In genomic region chr1:42694665-42695577, GRCm38 (mm10) we compare ENCODE assay signal across 7 mouse cellular contexts. TPM values are rescaled to one million over a fixed set of nuclear protein-coding genes. Genes with fewer than 3 reads are reported as not detected.
DNase-seq lines count a peak whose midpoint lies in the region; ATAC-seq and TF ChIP-seq lines count a peak whose summit lies in the region.

No protein-coding gene starts in this region.

- H3K4me3 ChIP-seq in lung, postnatal 0 days (ENCODE audit: low read depth, low read length): peak overlapping the region; percentile 29
- H3K4me3 ChIP-seq in forebrain, embryonic 10.5 days: peak overlapping the region; percentile 94
- peak overlapping the region; percentile 59 for H3K4me3 ChIP-seq in kidney, embryonic 14.5 days (ENCODE audit: low read length)
- peak overlapping the region; percentile 99 for H3K4me3 ChIP-seq in midbrain, embryonic 12.5 days

- H3K27ac ChIP-seq in lung, postnatal 0 days (ENCODE audit: low read length): no peak overlapping the region
- H3K27ac ChIP-seq in forebrain, embryonic 10.5 days: peak overlapping the region; percentile 99
- H3K27ac ChIP-seq in kidney, embryonic 14.5 days (ENCODE audit: low read depth, low read length): peak overlapping the region; percentile 78
- H3K27ac ChIP-seq in midbrain, embryonic 12.5 days (replicated peaks): peak overlapping the region; percentile 100

- TF ChIP-seq EP300 in lung, postnatal 0 days (IDR thresholded peaks at IDR 0.05): no peak

- DNase-seq in lung, postnatal 0 days (ENCODE audit: low spot score): no peak
- no peak for DNase-seq in lung, postnatal 36 days
- peak; percentile 80 for DNase-seq in forebrain, embryonic 10.5 days (ENCODE audit: extremely low spot score, low spot score)
- no peak for DNase-seq in ovary, postnatal 36 days (ENCODE audit: low spot score)
- DNase-seq in gastrocnemius, postnatal 14 days: no peak

- peaks cover 84% of the 10 kb centered on the region for H3K27me3 ChIP-seq in lung, postnatal 0 days (replicated peaks; ENCODE audit: insufficient read depth, low read length)
- H3K27me3 ChIP-seq in forebrain, embryonic 10.5 days (ENCODE audit: poor library complexity, severe bottlenecking): peaks cover 87% of the 10 kb centered on the region
- H3K27me3 ChIP-seq in kidney, embryonic 14.5 days (ENCODE audit: control insufficient read depth, insufficient read depth, low read length): peaks cover 88% of the 10 kb centered on the region
- H3K27me3 ChIP-seq in midbrain, embryonic 12.5 days: no peaks in the 10 kb centered on the region

- peak overlapping the region; percentile 75 for H3K4me2 ChIP-seq in lung, postnatal 0 days (replicated peaks; ENCODE audit: low read depth, low read length)
- peak overlapping the region; percentile 40 for H3K4me2 ChIP-seq in kidney, embryonic 14.5 days (replicated peaks; ENCODE audit: low read depth, low read length)
- H3K4me2 ChIP-seq in midbrain, embryonic 12.5 days (replicated peaks): peak overlapping the region; percentile 97

- H3K36me3 ChIP-seq in lung, postnatal 0 days (ENCODE audit: insufficient read depth, low read length): no peaks in the 10 kb centered on the region
- H3K36me3 ChIP-seq in forebrain, embryonic 10.5 days (replicated peaks): peaks cover 31% of the 10 kb centered on the region
- H3K36me3 ChIP-seq in kidney, embryonic 14.5 days (ENCODE audit: control insufficient read depth, insufficient read depth, low read length): no peaks in the 10 kb centered on the region
- peaks cover 25% of the 10 kb centered on the region for H3K36me3 ChIP-seq in midbrain, embryonic 12.5 days

- no peaks in the 10 kb centered on the region for H3K9me3 ChIP-seq in lung, postnatal 0 days (ENCODE audit: low read length)
- H3K9me3 ChIP-seq in forebrain, embryonic 10.5 days: no peaks in the 10 kb centered on the region
- no peaks in the 10 kb centered on the region for H3K9me3 ChIP-seq in kidney, embryonic 14.5 days (ENCODE audit: control insufficient read depth, low read length)
- no peaks in the 10 kb centered on the region for H3K9me3 ChIP-seq in midbrain, embryonic 12.5 days

- intact Hi-C loops in gastrocnemius, postnatal 14 days (cut with DNase I; ENCODE audit: low total_unique reads): no loop called here

- ATAC-seq in lung, postnatal 0 days: no peak
- ATAC-seq in kidney, embryonic 14.5 days (ENCODE audit: low FRiP score, low TSS enrichment): peak; percentile 30
- ATAC-seq in midbrain, embryonic 12.5 days (ENCODE audit: low FRiP score, low read depth): peak; percentile 70

- TF ChIP-seq CTCF in lung, postnatal 0 days (IDR thresholded peaks at IDR 0.05): no peak

- no peak overlapping the region for H3K9ac ChIP-seq in lung, postnatal 0 days (replicated peaks; ENCODE audit: low read depth)
- H3K9ac ChIP-seq in kidney, embryonic 14.5 days (ENCODE audit: low read depth, low read length): peak overlapping the region; percentile 38
- peak overlapping the region; percentile 87 for H3K9ac ChIP-seq in midbrain, embryonic 12.5 days (replicated peaks)

- WGBS in lung, postnatal 0 days: under 1% methylated on average over 48 of the region's 60 CpGs
- WGBS in forebrain, embryonic 10.5 days: 0% methylated on average over 51 of the region's 60 CpGs
- under 1% methylated on average over 52 of the region's 60 CpGs for WGBS in kidney, embryonic 14.5 days
- WGBS in midbrain, embryonic 12.5 days: under 1% methylated on average over 53 of the region's 60 CpGs

- peaks cover 9% of the 10 kb centered on the region; the same call in 1 of the 2 replicates for H3K4me1 ChIP-seq in lung, postnatal 0 days (ENCODE audit: insufficient read depth, low read depth, low read length)
- H3K4me1 ChIP-seq in forebrain, embryonic 10.5 days: peaks cover 54% of the 10 kb centered on the region
- no peaks in the 10 kb centered on the region for H3K4me1 ChIP-seq in kidney, embryonic 14.5 days (ENCODE audit: control insufficient read depth, insufficient read depth, low read length)
- peaks cover 3% of the 10 kb centered on the region; the same call in 1 of the 2 replicates for H3K4me1 ChIP-seq in midbrain, embryonic 12.5 days

RNA-seq across cellular contexts. Expression of gene Pou3f3, which starts 0.6 kb away (rescaled TPM):
- polyA plus RNA-seq in lung, postnatal 0 days (2015; fragmentation: Nextera tagmentation; extraction: Ambion mirVana): 0.05 and 0.10 TPM in 2 replicates
- 13.4 and 14.4 TPM in 2 replicates for polyA plus RNA-seq in forebrain, embryonic 10.5 days (2016; fragmentation: Nextera tagmentation; extraction: Ambion mirVana)
- polyA plus RNA-seq in kidney, embryonic 14.5 days (2014; fragmentation: Nextera tagmentation; extraction: Ambion mirVana): 8.5 and 8.8 TPM in 2 replicates
- polyA plus RNA-seq in midbrain, embryonic 12.5 days (2016; fragmentation: Nextera tagmentation; extraction: Ambion mirVana): 36.3 and 37.6 TPM in 2 replicates
- not detected for total RNA-seq in gastrocnemius, postnatal 14 days (2021)

Comparison
In these comparisons a context has a peak if more than half of its experiments do, and no peak if none do; other contexts are left out.
1. H3K4me2 ChIP-seq: peak in every context shown above with its lines; median percentile 97 in midbrain, embryonic 12.5 days; 75 in lung, postnatal 0 days; 40 in kidney, embryonic 14.5 days.
2. H3K4me3 ChIP-seq: peak in every context shown above with its lines; median percentile 99 in midbrain, embryonic 12.5 days; 94 in forebrain, embryonic 10.5 days; 59 in kidney, embryonic 14.5 days; 29 in lung, postnatal 0 days.